Mouse (Mus musculus) hindbrain, embryonic 16.5 days (tissue): Measurements from ENCODE around the gene Tex14. TPM values are rescaled to one million over a fixed set of nuclear protein-coding genes. Genes with fewer than 3 reads are reported as not detected.
"Not testable (repeated sequence)": the region's sequence is repeated elsewhere in the genome, so short reads cannot be mapped to it uniquely, and the experiment has no call there.

Experiments used
- ATAC-seq: fragments of 200-750 bp; cut with Nextera tagmentation; 2 replicates; pipeline ENCODE4 v1.8.0; 2017; ENCODE audit warnings: moderate TSS enrichment, moderate library complexity
- H3K27ac ChIP-seq: fragments of 300-500 bp; sonication (generic); 2 replicates; pipeline ENCODE4 v1.5.1; 2014; ENCODE audit warnings: low read depth, mild to moderate bottlenecking, control low read depth, low read length, moderate library complexity
- H3K27me3 ChIP-seq: fragments of 300-500 bp; sonication (generic); replicated peaks from 2 replicates; pipeline ENCODE4 v1.6.1; 2014; ENCODE audit warnings: low read length; ENCODE audit not compliant: control insufficient read depth, insufficient read depth
- H3K36me3 ChIP-seq: fragments of 300-500 bp; sonication (generic); 2 replicates; pipeline ENCODE4 v1.6.1; 2014; ENCODE audit warnings: mild to moderate bottlenecking, low read length, moderate library complexity, mixed read lengths; ENCODE audit not compliant: control insufficient read depth, insufficient read depth
- H3K4me1 ChIP-seq: fragments of 300-500 bp; sonication (generic); 2 replicates; pipeline ENCODE4 v1.6.1; 2014; ENCODE audit warnings: low read depth, low read length; ENCODE audit not compliant: control insufficient read depth, insufficient read depth
- H3K4me2 ChIP-seq: fragments of 300-500 bp; sonication (generic); 2 replicates; pipeline ENCODE4 v1.6.1; 2014; ENCODE audit warnings: mild to moderate bottlenecking, low read length, control low read depth, moderate library complexity
- H3K4me3 ChIP-seq: fragments of 300-500 bp; sonication (generic); 2 replicates; pipeline ENCODE4 v1.5.1; 2014; ENCODE audit warnings: mild to moderate bottlenecking, low read length, control low read depth, moderate library complexity
- H3K9ac ChIP-seq: fragments of 300-500 bp; sonication (generic); 2 replicates; pipeline ENCODE4 v1.6.1; 2014; ENCODE audit warnings: low read depth, mild to moderate bottlenecking, control low read depth, low read length, moderate library complexity
- H3K9me3 ChIP-seq: fragments of 300-500 bp; sonication (generic); 2 replicates; pipeline ENCODE4 v1.6.1; 2014; ENCODE audit warnings: mild to moderate bottlenecking, low read length, moderate library complexity; ENCODE audit not compliant: control insufficient read depth
- WGBS: fragments of 180-500 bp; shearing (Covaris S2); extraction: QIAGEN DNeasy Blood & Tissue Kit; methylation state at CpG from one replicate; pipeline ENCODE4 v1.1.7; 2014; 5-methylcytosine and 5-hydroxymethylcytosine counted together
- polyA plus RNA-seq: library from polyadenylated mRNA; unstranded; fragments of >200 nt; fragmentation: Nextera tagmentation; extraction: Ambion mirVana; gene quantifications from 2 replicates; pipeline ENCODE4 v1.2.1, GENCODE M21; 2015

Tex14 gene
- polyA plus RNA-seq, 1 experiment from 2014 or later: 1.9 TPM

DNA sequence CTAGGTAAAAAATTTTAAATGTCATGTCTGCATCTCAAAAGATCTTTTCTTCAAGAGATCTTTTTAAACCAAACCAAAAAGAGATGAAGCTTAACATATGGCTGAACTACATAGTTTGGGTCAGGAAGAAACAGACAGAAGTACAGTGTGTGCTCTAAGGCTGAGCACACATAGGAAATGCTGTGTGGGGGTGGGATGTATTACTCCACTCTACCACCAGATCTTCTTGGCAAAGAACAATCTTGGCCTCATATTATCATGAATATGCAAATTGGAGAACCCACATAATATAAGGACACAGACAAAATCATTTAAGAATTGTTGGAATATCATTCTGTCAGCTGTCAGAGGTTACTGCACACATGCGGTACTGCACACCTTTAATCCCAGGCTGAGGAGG lies 19.2 kb upstream of the Tex14 start:
- Histone ChIP-seq H3K9ac (no peak overlapping the region), H3K27ac (no peak overlapping the region), H3K36me3 (no peaks in the 10 kb centered on the region), H3K4me3 (no peak overlapping the region), H3K4me2 (no peak overlapping the region), H3K4me1 (no peaks in the 10 kb centered on the region), H3K9me3 (no peaks in the 10 kb centered on the region), H3K27me3 (no peaks in the 10 kb centered on the region)
- WGBS: 90% methylated on average over 1 of the region's 1 CpGs
- ATAC-seq: no peak

GRCm38 (mm10) chr11:87393855-87394254 lies 11.0 kb upstream of the Tex14 start:
- whole genome bisulfite sequencing: 31% methylated on average over 1 of the region's 1 CpGs
- no peak overlapping the region for H3K4me2 ChIP-seq
- H3K27me3 ChIP-seq: no peaks in the 10 kb centered on the region
- H3K9me3 ChIP-seq: no peaks in the 10 kb centered on the region
- no peaks in the 10 kb centered on the region for H3K36me3 ChIP-seq
- no peak overlapping the region for H3K4me3 ChIP-seq
- H3K27ac ChIP-seq: no peak overlapping the region
- ATAC-seq: no peak
- H3K9ac ChIP-seq: no peak overlapping the region
- no peaks in the 10 kb centered on the region for H3K4me1 ChIP-seq

GRCm38 (mm10) chr11:87398402-87398801 lies 6.5 kb upstream of the Tex14 start:
- Histone ChIP-seq H3K4me2 (no peak overlapping the region), H3K27me3 (no peaks in the 10 kb centered on the region), H3K9me3 (no peaks in the 10 kb centered on the region), H3K9ac (no peak overlapping the region), H3K4me3 (no peak overlapping the region), H3K4me1 (no peaks in the 10 kb centered on the region), H3K36me3 (no peaks in the 10 kb centered on the region), H3K27ac (no peak overlapping the region)
- ATAC-seq: no peak
- 93% methylated on average over 2 of the region's 2 CpGs for WGBS

DNA sequence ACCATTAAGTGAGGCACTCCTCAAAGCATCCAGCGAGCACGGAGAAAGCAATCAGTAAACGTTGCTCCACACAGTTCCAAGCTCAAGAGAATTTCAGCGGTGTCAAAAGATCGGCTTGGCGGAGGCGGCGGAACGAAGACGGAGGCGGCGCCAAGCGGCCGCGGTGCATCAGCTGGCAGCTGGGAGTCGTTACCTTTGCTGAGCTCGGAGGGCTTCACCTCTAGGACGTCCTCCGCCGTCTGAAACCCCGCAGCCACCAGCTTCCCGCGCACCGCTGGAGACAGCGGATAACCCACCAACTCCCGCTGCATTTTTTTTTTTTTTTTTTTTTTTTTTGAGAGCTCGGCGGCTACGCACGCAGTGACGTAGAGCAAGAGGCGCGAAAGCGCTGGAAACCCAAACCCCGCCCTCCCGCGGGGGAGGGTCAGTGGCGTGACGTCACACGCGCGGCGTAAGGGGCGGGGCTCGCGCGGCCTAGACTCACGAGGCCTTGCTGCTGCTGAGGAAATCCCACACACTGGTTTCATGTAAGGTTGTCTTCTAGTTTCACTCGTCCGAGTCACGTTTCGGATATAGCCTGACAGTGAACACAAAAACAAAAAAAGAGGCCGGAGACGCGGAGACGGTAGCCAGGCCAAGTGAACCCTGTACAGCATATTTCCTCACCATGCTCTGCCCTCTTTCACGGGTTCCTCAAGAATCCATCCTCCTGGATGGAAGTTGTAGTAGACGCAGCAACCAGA lies 583 bp upstream of the Tex14 start:
- Histone ChIP-seq H3K27ac (peak overlapping the region; percentile 95), H3K4me2 (peak overlapping the region; percentile 60), H3K4me1 (peaks cover 3% of the 10 kb centered on the region), H3K9me3 (no peaks in the 10 kb centered on the region), H3K9ac (peak overlapping the region; percentile 80), H3K27me3 (no peaks in the 10 kb centered on the region), H3K36me3 (no peaks in the 10 kb centered on the region), H3K4me3 (peak overlapping the region; percentile 67)
- WGBS: 2% methylated on average over 57 of the region's 58 CpGs
- ATAC-seq: peak; percentile 96

GRCm38 (mm10) chr11:87413412-87413811 lies 8.5 kb downstream of the Tex14 start:
- not testable (repeated sequence) for H3K4me1 ChIP-seq, ATAC-seq, H3K9ac ChIP-seq, H3K9me3 ChIP-seq, H3K4me2 ChIP-seq, H3K27ac ChIP-seq, H3K4me3 ChIP-seq, H3K27me3 ChIP-seq, H3K36me3 ChIP-seq
- 70% methylated on average over 3 of the region's 3 CpGs for WGBS

GRCm38 (mm10) chr11:87416120-87416519 lies 11.3 kb downstream of the Tex14 start:
- H3K4me2 ChIP-seq: no peak overlapping the region
- H3K27ac ChIP-seq: no peak overlapping the region
- H3K27me3 ChIP-seq: no peaks in the 10 kb centered on the region
- no peak overlapping the region for H3K9ac ChIP-seq
- ATAC-seq: no peak
- H3K9me3 ChIP-seq: no peaks in the 10 kb centered on the region
- no peaks in the 10 kb centered on the region for H3K36me3 ChIP-seq
- H3K4me1 ChIP-seq: no peaks in the 10 kb centered on the region
- 65% methylated on average over 5 of the region's 5 CpGs for WGBS
- no peak overlapping the region for H3K4me3 ChIP-seq

- no peak overlapping the region for H3K9ac ChIP-seq
- H3K27ac ChIP-seq: no peak overlapping the region
- no peak for ATAC-seq
- H3K4me2 ChIP-seq: no peak overlapping the region
- no peaks in the 10 kb centered on the region for H3K36me3 ChIP-seq
- no peak overlapping the region for H3K4me3 ChIP-seq
- peaks cover 12% of the 10 kb centered on the region for H3K4me1 ChIP-seq
- no peaks in the 10 kb centered on the region for H3K27me3 ChIP-seq
- no peaks in the 10 kb centered on the region for H3K9me3 ChIP-seq
Observed at GRCm38 (mm10) chr11:87420861-87421260, 16.0 kb downstream of the Tex14 start.

DNA sequence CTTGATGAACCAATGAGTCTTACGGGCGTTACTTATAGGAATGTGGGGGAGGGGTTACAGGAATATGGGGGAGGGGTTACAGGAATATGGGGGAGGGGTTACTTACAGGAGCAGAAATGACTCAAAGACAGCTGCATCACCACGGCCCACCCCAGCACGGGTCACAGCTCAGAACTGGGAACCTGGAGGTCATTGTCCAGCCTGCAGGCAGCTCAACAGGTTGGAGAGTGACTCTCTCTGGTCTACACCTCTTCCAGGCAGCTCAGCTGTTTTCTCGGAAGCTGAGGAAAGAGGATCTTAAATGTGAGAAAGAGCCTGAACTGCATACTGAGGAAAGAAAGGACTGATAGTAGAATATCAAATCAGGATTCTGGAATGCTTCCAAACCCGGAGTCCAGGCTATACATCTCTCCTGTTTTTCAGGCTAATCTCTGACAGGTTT lies 16.9 kb downstream of the Tex14 start:
- Histone ChIP-seq H3K9me3 (no peaks in the 10 kb centered on the region), H3K4me2 (peak overlapping the region; percentile 72), H3K4me3 (peak overlapping the region; percentile 38), H3K27ac (peak overlapping the region; percentile 84), H3K27me3 (no peaks in the 10 kb centered on the region), H3K9ac (peak overlapping the region; percentile 60), H3K36me3 (no peaks in the 10 kb centered on the region), H3K4me1 (peaks cover 12% of the 10 kb centered on the region)
- WGBS: 29% methylated on average over 6 of the region's 6 CpGs
- ATAC-seq: no peak

DNA sequence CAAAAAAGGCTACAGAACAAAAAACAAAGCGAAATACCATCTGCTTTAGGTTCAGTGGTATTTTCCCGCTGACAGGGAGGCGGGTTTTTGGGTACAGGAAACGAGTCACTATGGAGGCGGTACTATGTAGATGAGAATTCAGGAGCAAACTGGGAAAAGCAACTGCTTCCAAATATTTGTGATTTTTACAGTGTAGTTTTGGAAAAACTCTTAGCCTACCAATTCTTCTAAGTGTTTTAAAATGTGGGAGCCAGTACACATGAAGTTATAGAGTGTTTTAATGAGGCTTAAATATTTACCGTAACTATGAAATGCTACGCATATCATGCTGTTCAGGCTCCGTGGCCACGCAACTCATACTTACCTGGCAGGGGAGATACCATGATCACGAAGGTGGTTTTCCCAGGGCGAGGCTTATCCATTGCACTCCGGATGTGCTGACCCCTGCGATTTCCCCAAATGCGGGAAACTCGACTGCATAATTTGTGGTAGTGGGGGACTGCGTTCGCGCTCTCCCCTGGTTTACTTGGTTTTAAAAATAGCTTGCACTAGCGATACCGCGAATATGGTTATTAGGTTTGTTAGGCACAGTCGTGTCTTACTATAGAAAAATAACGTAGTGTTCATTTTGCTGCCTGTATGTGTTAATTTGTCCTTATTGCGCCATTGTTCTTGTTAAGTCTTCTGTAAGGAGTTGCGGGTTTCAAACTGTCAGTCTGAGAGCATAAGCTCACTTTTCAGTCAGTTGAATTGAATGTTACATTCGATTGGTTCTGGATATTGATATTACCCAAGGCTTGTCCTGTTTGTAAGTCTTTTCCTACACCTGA lies 17.9 kb downstream of the Tex14 start:
- Histone ChIP-seq H3K4me2 (peak overlapping the region; percentile 72), H3K27ac (peak overlapping the region; percentile 84), H3K36me3 (no peaks in the 10 kb centered on the region), H3K9ac (peak overlapping the region; percentile 60), H3K4me3 (peak overlapping the region; percentile 38), H3K4me1 (peaks cover 12% of the 10 kb centered on the region), H3K27me3 (no peaks in the 10 kb centered on the region), H3K9me3 (no peaks in the 10 kb centered on the region)
- ATAC-seq: peak; percentile 88
- WGBS: under 1% methylated on average over 24 of the region's 26 CpGs
